Mouse (Mus musculus): ENCODE data around the gene Lamc2. TPM values are rescaled to one million over a fixed set of nuclear protein-coding genes. Genes with fewer than 3 reads are reported as not detected.

Gene Lamc2
- polyA plus RNA-seq, 1 experiment from 2014 or later = 4.0 TPM

- DNase-seq (ENCODE audit: low spot score) (no peak), ATAC-seq (replicated peaks; ENCODE audit: insufficient number of reproducible peaks, low FRiP score, low TSS enrichment, low read depth) (no peak)
- Histone ChIP-seq H3K27me3 (ENCODE audit: control insufficient read depth, insufficient read depth, low read length) (no peaks in the 10 kb centered on the region), H3K9ac (replicated peaks; ENCODE audit: low read length) (no peak overlapping the region), H3K36me3 (replicated peaks; ENCODE audit: control insufficient read depth, insufficient read depth, low read depth, low read length) (no peaks in the 10 kb centered on the region), H3K4me3 (ENCODE audit: low read depth, low read length) (no peak overlapping the region), H3K4me2 (ENCODE audit: low read depth, low read length) (no peak overlapping the region), H3K27ac (replicated peaks; ENCODE audit: low read depth, low read length) (no peak overlapping the region), H3K9me3 (replicated peaks; ENCODE audit: control insufficient read depth, low read length) (no peaks in the 10 kb centered on the region), H3K4me1 (ENCODE audit: control insufficient read depth, insufficient read depth, low read length) (no peaks in the 10 kb centered on the region)
- 87% methylated on average over 13 of the region's 13 CpGs for WGBS
These were observed 49.6 kb downstream of the Lamc2 start for GRCm38 (mm10) chr1:153136647-153137046.

- H3K27ac ChIP-seq (replicated peaks; ENCODE audit: low read depth, low read length) = peak overlapping the region; percentile 62
- H3K4me2 ChIP-seq (ENCODE audit: low read depth, low read length) = no peak overlapping the region
- no peaks in the 10 kb centered on the region for H3K4me1 ChIP-seq (ENCODE audit: control insufficient read depth, insufficient read depth, low read length)
- no peaks in the 10 kb centered on the region for H3K9me3 ChIP-seq (replicated peaks; ENCODE audit: control insufficient read depth, low read length)
- no peak overlapping the region for H3K4me3 ChIP-seq (ENCODE audit: low read depth, low read length)
- H3K36me3 ChIP-seq (replicated peaks; ENCODE audit: control insufficient read depth, insufficient read depth, low read depth, low read length) = no peaks in the 10 kb centered on the region
- ATAC-seq (replicated peaks; ENCODE audit: insufficient number of reproducible peaks, low FRiP score, low TSS enrichment, low read depth) (peak; percentile 52; the same call in 1 of the 2 replicates), DNase-seq (ENCODE audit: low spot score) (peak; percentile 40)
- H3K9ac ChIP-seq (replicated peaks; ENCODE audit: low read length) = no peak overlapping the region; the same call in 1 of the 2 replicates
- 23% methylated on average over 9 of the region's 9 CpGs for WGBS
- H3K27me3 ChIP-seq (ENCODE audit: control insufficient read depth, insufficient read depth, low read length) = no peaks in the 10 kb centered on the region
These were observed 52.1 kb downstream of the Lamc2 start for GRCm38 (mm10) chr1:153133865-153134781.

- Histone ChIP-seq H3K4me2 (ENCODE audit: low read depth, low read length) (no peak overlapping the region), H3K27me3 (ENCODE audit: control insufficient read depth, insufficient read depth, low read length) (no peaks in the 10 kb centered on the region), H3K36me3 (replicated peaks; ENCODE audit: control insufficient read depth, insufficient read depth, low read depth, low read length) (no peaks in the 10 kb centered on the region), H3K9me3 (replicated peaks; ENCODE audit: control insufficient read depth, low read length) (no peaks in the 10 kb centered on the region), H3K4me1 (ENCODE audit: control insufficient read depth, insufficient read depth, low read length) (no peaks in the 10 kb centered on the region), H3K27ac (replicated peaks; ENCODE audit: low read depth, low read length) (no peak overlapping the region), H3K4me3 (ENCODE audit: low read depth, low read length) (no peak overlapping the region), H3K9ac (replicated peaks; ENCODE audit: low read length) (no peak overlapping the region)
- ATAC-seq (replicated peaks; ENCODE audit: insufficient number of reproducible peaks, low FRiP score, low TSS enrichment, low read depth) (no peak), DNase-seq (ENCODE audit: low spot score) (no peak)
- 90% methylated on average over 11 of the region's 11 CpGs for WGBS
These were observed 56.1 kb downstream of the Lamc2 start for GRCm38 (mm10) chr1:153129992-153130713.

- H3K4me1 ChIP-seq (ENCODE audit: control insufficient read depth, insufficient read depth, low read length) = no peaks in the 10 kb centered on the region
- WGBS = 80% methylated on average over 8 of the region's 8 CpGs
- H3K4me3 ChIP-seq (ENCODE audit: low read depth, low read length) = no peak overlapping the region
- no peak overlapping the region for H3K27ac ChIP-seq (replicated peaks; ENCODE audit: low read depth, low read length)
- no peaks in the 10 kb centered on the region for H3K27me3 ChIP-seq (ENCODE audit: control insufficient read depth, insufficient read depth, low read length)
- ATAC-seq (replicated peaks; ENCODE audit: insufficient number of reproducible peaks, low FRiP score, low TSS enrichment, low read depth) = no peak
- DNase-seq (ENCODE audit: low spot score) = no peak
- no peak overlapping the region for H3K4me2 ChIP-seq (ENCODE audit: low read depth, low read length)
- H3K9ac ChIP-seq (replicated peaks; ENCODE audit: low read length) = no peak overlapping the region
- no peaks in the 10 kb centered on the region for H3K36me3 ChIP-seq (replicated peaks; ENCODE audit: control insufficient read depth, insufficient read depth, low read depth, low read length)
- no peaks in the 10 kb centered on the region for H3K9me3 ChIP-seq (replicated peaks; ENCODE audit: control insufficient read depth, low read length)
These were observed 57.5 kb downstream of the Lamc2 start for GRCm38 (mm10) chr1:153128780-153129179.

GRCm38 (mm10) chr1:153127622-153128021, 58.6 kb downstream of the Lamc2 start:
- Histone ChIP-seq H3K9me3 (replicated peaks; ENCODE audit: control insufficient read depth, low read length) (no peaks in the 10 kb centered on the region), H3K27me3 (ENCODE audit: control insufficient read depth, insufficient read depth, low read length) (no peaks in the 10 kb centered on the region), H3K4me1 (ENCODE audit: control insufficient read depth, insufficient read depth, low read length) (no peaks in the 10 kb centered on the region), H3K27ac (replicated peaks; ENCODE audit: low read depth, low read length) (no peak overlapping the region), H3K36me3 (replicated peaks; ENCODE audit: control insufficient read depth, insufficient read depth, low read depth, low read length) (no peaks in the 10 kb centered on the region), H3K4me3 (ENCODE audit: low read depth, low read length) (no peak overlapping the region), H3K9ac (replicated peaks; ENCODE audit: low read length) (no peak overlapping the region), H3K4me2 (ENCODE audit: low read depth, low read length) (no peak overlapping the region)
- WGBS = 76% methylated on average over 4 of the region's 4 CpGs
- DNase-seq (ENCODE audit: low spot score) = no peak
- ATAC-seq (replicated peaks; ENCODE audit: insufficient number of reproducible peaks, low FRiP score, low TSS enrichment, low read depth) = no peak

GRCm38 (mm10) chr1:153126491-153127381, 59.5 kb downstream of the Lamc2 start:
- no peaks in the 10 kb centered on the region for H3K36me3 ChIP-seq (replicated peaks; ENCODE audit: control insufficient read depth, insufficient read depth, low read depth, low read length)
- no peak overlapping the region for H3K4me3 ChIP-seq (ENCODE audit: low read depth, low read length)
- WGBS = 89% methylated on average over 15 of the region's 15 CpGs
- no peaks in the 10 kb centered on the region for H3K27me3 ChIP-seq (ENCODE audit: control insufficient read depth, insufficient read depth, low read length)
- ATAC-seq (replicated peaks; ENCODE audit: insufficient number of reproducible peaks, low FRiP score, low TSS enrichment, low read depth) (no peak), DNase-seq (ENCODE audit: low spot score) (no peak)
- no peaks in the 10 kb centered on the region for H3K4me1 ChIP-seq (ENCODE audit: control insufficient read depth, insufficient read depth, low read length)
- no peak overlapping the region for H3K27ac ChIP-seq (replicated peaks; ENCODE audit: low read depth, low read length)
- no peak overlapping the region for H3K9ac ChIP-seq (replicated peaks; ENCODE audit: low read length)
- no peaks in the 10 kb centered on the region for H3K9me3 ChIP-seq (replicated peaks; ENCODE audit: control insufficient read depth, low read length)
- H3K4me2 ChIP-seq (ENCODE audit: low read depth, low read length) = no peak overlapping the region

GRCm38 (mm10) chr1:153125287-153126275, 60.7 kb downstream of the Lamc2 start:
- no peak for DNase-seq (ENCODE audit: low spot score)
- no peaks in the 10 kb centered on the region for H3K9me3 ChIP-seq (replicated peaks; ENCODE audit: control insufficient read depth, low read length)
- H3K4me3 ChIP-seq (ENCODE audit: low read depth, low read length) = no peak overlapping the region
- H3K27ac ChIP-seq (replicated peaks; ENCODE audit: low read depth, low read length) = no peak overlapping the region
- WGBS = 78% methylated on average over 8 of the region's 8 CpGs
- ATAC-seq (replicated peaks; ENCODE audit: insufficient number of reproducible peaks, low FRiP score, low TSS enrichment, low read depth) = no peak
- H3K4me1 ChIP-seq (ENCODE audit: control insufficient read depth, insufficient read depth, low read length) = no peaks in the 10 kb centered on the region
- no peaks in the 10 kb centered on the region for H3K36me3 ChIP-seq (replicated peaks; ENCODE audit: control insufficient read depth, insufficient read depth, low read depth, low read length)
- H3K9ac ChIP-seq (replicated peaks; ENCODE audit: low read length) = no peak overlapping the region
- H3K4me2 ChIP-seq (ENCODE audit: low read depth, low read length) = no peak overlapping the region
- no peaks in the 10 kb centered on the region for H3K27me3 ChIP-seq (ENCODE audit: control insufficient read depth, insufficient read depth, low read length)
